Mouse (Mus musculus): ENCODE measurements around the gene Faah. TPM values are rescaled to one million over a fixed set of nuclear protein-coding genes. Genes with fewer than 3 reads are reported as not detected.

Faah gene
- total RNA-seq, 2 experiments from 2014 or later: 2.1 TPM; not detected in 1

Other genes with a start within 250 kb of the Faah start
- not detected in 2 replicates for gene Tex38, start 236.9 kb downstream of the Faah start, total RNA-seq (2015; ENCODE audit: low replicate concordance)
- not detected in 2 replicates for gene Tex38, start 236.9 kb downstream of the Faah start, total RNA-seq (2017; ENCODE audit: low replicate concordance)
- gene Atpaf1, start 233.1 kb downstream of the Faah start, total RNA-seq (2015; ENCODE audit: low replicate concordance): 2.7 and 10.9 TPM in 2 replicates
- 1.4 and 2.3 TPM in 2 replicates for gene Atpaf1, start 233.1 kb downstream of the Faah start, total RNA-seq (2017; ENCODE audit: low replicate concordance)
- 2.5 and 3.8 TPM in 2 replicates for gene Mob3c, start 189.8 kb downstream of the Faah start, total RNA-seq (2015; ENCODE audit: low replicate concordance)
- 4.6 and 4.7 TPM in 2 replicates for gene Mob3c, start 189.8 kb downstream of the Faah start, total RNA-seq (2017; ENCODE audit: low replicate concordance)
- gene Mknk1, start 178.7 kb downstream of the Faah start, total RNA-seq (2015; ENCODE audit: low replicate concordance): 31.8 and 64.2 TPM in 2 replicates
- 85.6 and 115 TPM in 2 replicates for gene Mknk1, start 178.7 kb downstream of the Faah start, total RNA-seq (2017; ENCODE audit: low replicate concordance)
- gene Kncn, start 133.5 kb downstream of the Faah start, total RNA-seq (2015; ENCODE audit: low replicate concordance): not detected in 2 replicates
- not detected in 2 replicates for gene Kncn, start 133.5 kb downstream of the Faah start, total RNA-seq (2017; ENCODE audit: low replicate concordance)
- gene 6430628N08Rik, start 127.3 kb downstream of the Faah start, total RNA-seq (2015; ENCODE audit: low replicate concordance): not detected in 2 replicates
- not detected in 2 replicates for gene 6430628N08Rik, start 127.3 kb downstream of the Faah start, total RNA-seq (2017; ENCODE audit: low replicate concordance)
- gene Dmbx1, start 78.0 kb downstream of the Faah start, total RNA-seq (2015; ENCODE audit: low replicate concordance): not detected in 2 replicates
- not detected in 2 replicates for gene Dmbx1, start 78.0 kb downstream of the Faah start, total RNA-seq (2017; ENCODE audit: low replicate concordance)
- gene Nsun4, start 36.0 kb upstream of the Faah start, total RNA-seq (2015; ENCODE audit: low replicate concordance): 2.5 and 2.9 TPM in 2 replicates
- 0.43 and 1.1 TPM in 2 replicates for gene Nsun4, start 36.0 kb upstream of the Faah start, total RNA-seq (2017; ENCODE audit: low replicate concordance)
- 197 and 223 TPM in 2 replicates for gene Uqcrh, start 57.1 kb upstream of the Faah start, total RNA-seq (2015; ENCODE audit: low replicate concordance)
- gene Uqcrh, start 57.1 kb upstream of the Faah start, total RNA-seq (2017; ENCODE audit: low replicate concordance): 191 and 235 TPM in 2 replicates
- gene Lrrc41, start 57.3 kb upstream of the Faah start, total RNA-seq (2015; ENCODE audit: low replicate concordance): 3.5 and 9.0 TPM in 2 replicates
- gene Lrrc41, start 57.3 kb upstream of the Faah start, total RNA-seq (2017; ENCODE audit: low replicate concordance): 1.3 and 3.3 TPM in 2 replicates
- gene Rad54l, start 105.8 kb upstream of the Faah start, total RNA-seq (2015; ENCODE audit: low replicate concordance): 7.7 and 8.1 TPM in 2 replicates
- gene Rad54l, start 105.8 kb upstream of the Faah start, total RNA-seq (2017; ENCODE audit: low replicate concordance): 14.8 and 16.8 TPM in 2 replicates
- gene Pomgnt1, start 105.9 kb upstream of the Faah start, total RNA-seq (2015; ENCODE audit: low replicate concordance): 0.63 and 7.9 TPM in 2 replicates
- gene Pomgnt1, start 105.9 kb upstream of the Faah start, total RNA-seq (2017; ENCODE audit: low replicate concordance): 2.2 and 6.8 TPM in 2 replicates
- not detected in 2 replicates for gene Lurap1, start 133.4 kb upstream of the Faah start, total RNA-seq (2015; ENCODE audit: low replicate concordance)
- not detected in 2 replicates for gene Lurap1, start 133.4 kb upstream of the Faah start, total RNA-seq (2017; ENCODE audit: low replicate concordance)
- not detected in 2 replicates for gene Tspan1, start 149.7 kb upstream of the Faah start, total RNA-seq (2015; ENCODE audit: low replicate concordance)
- not detected in 2 replicates for gene Tspan1, start 149.7 kb upstream of the Faah start, total RNA-seq (2017; ENCODE audit: low replicate concordance)
- gene 1700042G07Rik, start 155.4 kb upstream of the Faah start, total RNA-seq (2015; ENCODE audit: low replicate concordance): not detected in 2 replicates
- gene 1700042G07Rik, start 155.4 kb upstream of the Faah start, total RNA-seq (2017; ENCODE audit: low replicate concordance): not detected in 2 replicates
- 0.84 TPM in 1 of 2 replicates, not detected in the other for gene Gm49337, start 155.5 kb upstream of the Faah start, total RNA-seq (2015; ENCODE audit: low replicate concordance)
- not detected in 2 replicates for gene Gm49337, start 155.5 kb upstream of the Faah start, total RNA-seq (2017; ENCODE audit: low replicate concordance)
- gene Pik3r3, start 203.7 kb upstream of the Faah start, total RNA-seq (2015; ENCODE audit: low replicate concordance): not detected in 2 replicates
- 0.26 and 0.84 TPM in 2 replicates for gene Pik3r3, start 203.7 kb upstream of the Faah start, total RNA-seq (2017; ENCODE audit: low replicate concordance)